In genomic region chr9:104277528-104278162, GRCm38 (mm10) we compare ENCODE assay signal across 9 mouse cellular contexts. TPM values are rescaled to one million over a fixed set of nuclear protein-coding genes. Genes with fewer than 3 reads are reported as not detected.
DNase-seq lines count a peak whose midpoint lies in the region; ATAC-seq and TF ChIP-seq lines count a peak whose summit lies in the region.
"Had no signal": no experiment of that assay in that cellular context is flagged by ENCODE, and none has a peak within 500 bp of the region (broad histone marks: within the 10 kb centered on the region; RNA-seq: fewer than 3 reads in every experiment).

No protein-coding gene starts in this region.

- peak; percentile 79 for TF ChIP-seq CTCF in bone marrow macrophage, adult 2 months (IDR thresholded peaks at IDR 0.05; ENCODE audit: low read depth, low read length)

- no peaks in the 10 kb centered on the region for H3K9me3 ChIP-seq in kidney, embryonic 16.5 days (ENCODE audit: low read length)
- H3K9me3 ChIP-seq: stomach, embryonic 15.5 days had no signal

- ATAC-seq in kidney, embryonic 16.5 days (ENCODE audit: low FRiP score, low TSS enrichment), result peak; percentile 27; the same call in 1 of the 2 replicates
- peak; percentile 67 for ATAC-seq in megakaryocyte, adult 5-6 weeks (ENCODE audit: poor library complexity, severe bottlenecking)

- H3K4me1 ChIP-seq in bone marrow macrophage, adult 2 months (ENCODE audit: control insufficient read depth, insufficient read depth, low read length), result peaks cover 17% of the 10 kb centered on the region
- peaks cover 13% of the 10 kb centered on the region for H3K4me1 ChIP-seq in kidney, embryonic 16.5 days (ENCODE audit: insufficient read depth, low read length)
- H3K4me1 ChIP-seq: stomach, embryonic 15.5 days had no signal

- H3K27me3 ChIP-seq in kidney, embryonic 16.5 days (ENCODE audit: insufficient read depth, low read length), result no peaks in the 10 kb centered on the region
- H3K27me3 ChIP-seq: stomach, embryonic 15.5 days had no signal

- DNase-seq in right cerebral cortex, adult 18-20 months, result peak; percentile 28
- no peak for DNase-seq in right cerebral cortex, postnatal 25 days
- peak; percentile 38 to 65 for DNase-seq in frontal cortex, postnatal 36 days (ENCODE audit: low spot score in 2 of 2)
- peak; percentile 25 for DNase-seq in right cerebral cortex, postnatal 14 days
- no peak for DNase-seq in urinary bladder, postnatal 14 days (ENCODE audit: low spot score)

- no peak overlapping the region for H3K9ac ChIP-seq in kidney, embryonic 16.5 days (replicated peaks; ENCODE audit: low read length)
- H3K9ac ChIP-seq: stomach, embryonic 15.5 days had no signal

- 21% methylated on average over 18 of the region's 18 CpGs for WGBS in kidney, embryonic 16.5 days

- H3K27ac ChIP-seq in bone marrow macrophage, adult 2 months (ENCODE audit: insufficient read depth, low read depth, low read length), result no peak overlapping the region
- H3K27ac ChIP-seq in kidney, embryonic 16.5 days (ENCODE audit: low read length), result no peak overlapping the region
- H3K27ac ChIP-seq: stomach, embryonic 15.5 days had no signal

- H3K4me2 ChIP-seq in kidney, embryonic 16.5 days (replicated peaks; ENCODE audit: low read depth, low read length), result peak overlapping the region; percentile 28; the same call in 1 of the 2 replicates
- H3K4me2 ChIP-seq: stomach, embryonic 15.5 days had no signal

- H3K4me3 ChIP-seq in bone marrow macrophage, adult 2 months (ENCODE audit: insufficient read depth, low read length), result no peak overlapping the region
- H3K4me3 ChIP-seq in kidney, embryonic 16.5 days (ENCODE audit: low read length), result no peak overlapping the region
- H3K4me3 ChIP-seq: stomach, embryonic 15.5 days had no signal

- TF ChIP-seq POLR2A in bone marrow macrophage, adult 2 months (IDR thresholded peaks at IDR 0.05; ENCODE audit: borderline replicate concordance, low read depth, low read length), result no peak

- H3K36me3 ChIP-seq in kidney, embryonic 16.5 days (ENCODE audit: insufficient read depth, low read length), result no peaks in the 10 kb centered on the region
- H3K36me3 ChIP-seq: stomach, embryonic 15.5 days had no signal

RNA-seq across cellular contexts. Expression of gene Dnajc13, which starts 14.9 kb away (rescaled TPM):
- polyA plus RNA-seq in bone marrow macrophage, adult 2 months (2012; ENCODE audit: insufficient read depth, insufficient read length, missing spikeins), result 65.0 and 86.1 TPM in 2 replicates
- polyA plus RNA-seq in kidney, embryonic 16.5 days (2015; fragmentation: Nextera tagmentation; extraction: Ambion mirVana), result 23.4 and 25.7 TPM in 2 replicates
- 68.2 and 77.1 TPM in 2 replicates for total RNA-seq in megakaryocyte, adult 5-6 weeks (2015)
- 45.7 and 50.0 TPM in 2 replicates for total RNA-seq in megakaryocyte, adult 5-6 weeks (2017)

RNA-seq across cellular contexts. Expression of gene Acpp, which starts 59.9 kb away (rescaled TPM):
- 7.7 and 10.5 TPM in 2 replicates for polyA plus RNA-seq in bone marrow macrophage, adult 2 months (2012; ENCODE audit: insufficient read depth, insufficient read length, missing spikeins)
- polyA plus RNA-seq in kidney, embryonic 16.5 days (2015; fragmentation: Nextera tagmentation; extraction: Ambion mirVana), result 1.9 and 2.0 TPM in 2 replicates
- 12.8 and 14.8 TPM in 2 replicates for total RNA-seq in megakaryocyte, adult 5-6 weeks (2015)
- 10.9 and 17.7 TPM in 2 replicates for total RNA-seq in megakaryocyte, adult 5-6 weeks (2017)

Comparison
In these comparisons a context has a peak if more than half of its experiments do, and no peak if none do; other contexts are left out.
1. DNase-seq: peak in right cerebral cortex, adult 18-20 months (single experiment), frontal cortex, postnatal 36 days (2 of 2) and right cerebral cortex, postnatal 14 days (single experiment); none in right cerebral cortex, postnatal 25 days (single experiment) and urinary bladder, postnatal 14 days (single experiment).